Mouse (Mus musculus) heart, postnatal 0 days (tissue): ENCODE results near the gene Nsmce3.

ENCODE experiments used
- CTCF ChIP-seq: IDR thresholded peaks from 2 replicates; pipeline ENCODE4 v1.5.1; 2016; ENCODE audit warnings: antibody characterized with exemption, control low read depth, low read depth
- EP300 ChIP-seq: IDR thresholded peaks from 2 replicates; pipeline ENCODE4 v1.6.1; 2016; ENCODE audit warnings: antibody characterized with exemption, low read depth

DNA sequence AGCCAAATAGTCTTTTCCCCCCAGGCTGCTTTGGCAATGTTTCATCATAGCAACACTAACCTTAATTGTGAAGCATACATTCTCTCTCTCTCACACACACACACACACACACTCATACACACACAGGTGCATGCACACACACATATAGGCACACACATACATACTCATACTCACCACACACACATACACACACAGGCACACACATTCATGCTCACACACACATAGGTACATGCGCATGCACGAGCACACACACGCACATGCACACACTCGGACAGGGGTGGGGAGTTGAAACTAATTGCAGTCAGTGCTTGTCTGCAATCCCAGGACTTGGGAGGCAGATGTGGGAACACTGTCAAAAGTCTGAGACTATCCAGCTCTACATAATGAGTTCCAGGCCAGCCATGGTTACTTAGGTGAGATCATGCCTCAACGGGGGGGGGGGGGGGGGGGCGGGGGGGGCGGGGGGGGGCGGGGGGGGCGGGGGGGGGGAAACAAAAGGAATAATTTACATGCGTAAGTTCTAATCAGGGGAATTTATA is 17.3 kb downstream of the Nsmce3 start:
- TF ChIP-seq EP300 (no peak), CTCF (no peak)
